ENCODE assay signal across 8 mouse cellular contexts in the genomic region with DNA sequence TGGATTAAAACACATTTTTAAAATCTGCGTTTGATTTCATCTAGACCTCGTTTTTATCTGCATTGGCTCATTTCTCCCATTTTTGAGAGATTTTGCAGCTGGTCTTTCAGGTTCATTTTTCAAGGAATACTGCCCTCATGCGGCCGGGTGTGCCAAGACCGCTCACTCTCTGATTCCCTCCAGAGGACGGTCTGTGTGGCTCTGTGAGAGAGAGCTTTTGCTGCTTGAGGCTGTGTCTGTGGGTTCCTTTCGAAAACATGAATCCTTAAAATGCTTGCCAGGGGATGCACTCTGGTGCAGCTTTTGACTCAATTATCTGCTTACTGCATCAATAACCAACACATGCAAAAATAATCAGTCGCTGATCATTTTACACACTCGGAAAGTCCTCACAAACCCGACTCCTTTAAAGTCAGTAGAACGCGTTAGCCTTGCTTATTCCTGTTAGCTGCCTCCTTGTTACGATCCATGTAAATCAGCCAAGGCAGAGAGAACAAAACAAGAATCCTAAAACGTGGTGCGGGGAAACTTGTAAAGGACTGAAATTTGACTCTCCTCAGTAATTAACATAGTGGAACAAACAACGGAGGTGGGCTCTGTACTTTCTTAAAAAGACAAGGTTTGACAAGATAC. TPM values are rescaled to one million over a fixed set of nuclear protein-coding genes. Genes with fewer than 3 reads are reported as not detected.
DNase-seq lines count a peak whose midpoint lies in the region; ATAC-seq lines count a peak whose summit lies in the region.

No protein-coding gene starts in this region.

- no peaks in the 10 kb centered on the region for H3K36me3 ChIP-seq in intestine, embryonic 16.5 days (ENCODE audit: control insufficient read depth, insufficient read depth, low read length)

- DNase-seq in adrenal gland, postnatal 25 days, result peak; percentile 78
- DNase-seq in embryo, embryonic 9.5 days (ENCODE audit: extremely low spot score), result peak; percentile 84
- peak; percentile 62 to 86 for DNase-seq in gastrocnemius, postnatal 4 days (ENCODE audit: low spot score in 2 of 2)
- DNase-seq in left cerebral cortex, postnatal 14 days (ENCODE audit: low spot score in 2 of 2), result peak; percentile 91 to 94
- peak; percentile 78 to 84 for DNase-seq in right cerebral cortex, postnatal 36 days (ENCODE audit: low spot score in 2 of 2)
- DNase-seq in yolk sac, embryonic 10.5 days (ENCODE audit: low spot score), result peak; percentile 77

- peak overlapping the region; percentile 57 for H3K4me2 ChIP-seq in intestine, embryonic 16.5 days (ENCODE audit: low read depth, low read length)

- peaks cover 25% of the 10 kb centered on the region for H3K4me1 ChIP-seq in intestine, embryonic 16.5 days (ENCODE audit: control insufficient read depth, insufficient read depth, low read length)

- ATAC-seq in intestine, embryonic 16.5 days, result peak; percentile 83
- peak; percentile 76 for ATAC-seq in megakaryocyte-erythroid progenitor cell, adult 5-6 weeks (replicated peaks; ENCODE audit: low FRiP score, low TSS enrichment, poor library complexity, severe bottlenecking)

- peak overlapping the region; percentile 46 for H3K27ac ChIP-seq in intestine, embryonic 16.5 days (ENCODE audit: low read length)

- 1% methylated on average over 16 of the region's 16 CpGs for WGBS in intestine, embryonic 16.5 days

- H3K27me3 ChIP-seq in intestine, embryonic 16.5 days (replicated peaks; ENCODE audit: control insufficient read depth, insufficient read depth, low read length), result no peaks in the 10 kb centered on the region

- H3K9ac ChIP-seq in intestine, embryonic 16.5 days (ENCODE audit: low read depth, low read length), result peak overlapping the region; percentile 62

- no peaks in the 10 kb centered on the region for H3K9me3 ChIP-seq in intestine, embryonic 16.5 days (ENCODE audit: control insufficient read depth, low read length)

- peak overlapping the region; percentile 42 for H3K4me3 ChIP-seq in intestine, embryonic 16.5 days (ENCODE audit: low read length)

- intact Hi-C loops in left cerebral cortex, postnatal 14 days (cut with DNase I), result loop anchor here (5.0 to 10.0 kb wide), 9 partner anchors 85 to 1875 kb away; a partner anchor contains a TSS

RNA-seq across cellular contexts. Expression of a gene that starts 0.5 kb away (rescaled TPM):
- total RNA-seq in adrenal gland, postnatal 25 days (2021), result 2.6 and 3.5 TPM in 2 replicates
- 10 to 100 TPM; 17.1 to 19.7 TPM for total RNA-seq in gastrocnemius, postnatal 4 days (2021)
- 11.5 and 14.0 TPM in 2 replicates for polyA plus RNA-seq in intestine, embryonic 16.5 days (2015; fragmentation: Nextera tagmentation; extraction: Ambion mirVana)
- total RNA-seq in left cerebral cortex, postnatal 14 days (2021), result under 1 TPM; 0.66 to 0.79 TPM
- not detected in 2 replicates for total RNA-seq in megakaryocyte-erythroid progenitor cell, adult 5-6 weeks (2014; fragmentation: Nextera tagmentation)
- total RNA-seq in megakaryocyte-erythroid progenitor cell, adult 5-6 weeks (2017), result not detected in 2 replicates

Comparison
In these comparisons a context has a peak if more than half of its experiments do, and no peak if none do; other contexts are left out.
1. Peak in every context shown above with its lines: DNase-seq, ATAC-seq, H3K4me3 ChIP-seq and H3K27ac ChIP-seq.